Mouse (Mus musculus): ENCODE measurements around the gene Epb41. TPM values are rescaled to one million over a fixed set of nuclear protein-coding genes. Genes with fewer than 3 reads are reported as not detected.

Gene Epb41
- 21.6 and 26.1 TPM in 2 replicates for polyA plus RNA-seq (2012; rRNA removed)

DNA sequence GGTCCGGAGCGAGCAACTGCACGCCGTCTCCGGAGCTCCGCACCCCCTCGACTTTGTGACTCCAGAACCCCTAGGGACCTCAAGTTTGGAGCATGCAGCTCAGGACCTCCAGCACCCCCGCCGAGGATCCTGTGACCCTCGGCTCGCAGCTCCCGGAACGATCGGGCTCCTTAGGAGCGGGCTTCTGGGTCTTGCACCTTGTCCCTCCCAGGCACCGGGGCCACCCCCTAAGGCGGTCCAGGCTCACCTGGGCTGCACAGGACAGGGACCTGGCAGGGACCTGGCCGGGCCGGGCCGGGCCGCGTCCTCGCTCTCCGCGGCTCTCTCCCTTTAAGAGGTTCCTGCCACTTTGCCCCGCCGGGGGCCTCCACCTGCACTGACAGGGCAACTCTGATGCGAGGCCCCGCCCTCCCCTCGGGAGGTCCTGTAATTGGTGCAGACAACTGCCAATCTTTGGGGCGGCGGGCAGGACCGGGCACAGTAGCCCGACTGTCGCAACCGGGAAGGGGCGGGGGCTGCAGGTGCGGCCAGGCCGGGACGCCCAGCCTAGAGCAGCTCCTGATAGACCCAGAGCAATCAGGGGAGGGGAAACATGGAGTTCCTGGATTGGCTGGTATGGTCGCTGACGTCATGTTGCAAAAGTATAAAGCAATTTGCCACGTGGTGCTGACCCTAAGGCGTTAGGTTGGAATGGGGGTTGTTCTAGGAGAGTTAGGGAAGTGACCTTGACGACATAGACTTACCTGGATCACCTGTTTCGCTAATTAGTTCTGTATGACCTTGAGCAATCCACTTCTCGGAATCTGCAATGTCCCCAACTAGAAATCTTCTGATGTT, at the start of gene Epb41:
Epb41 (minus strand) TSS at position 389 of the 837 bp plus-strand sequence.
- DNase-seq (ENCODE audit: low read depth, low spot score) = peak; percentile 95
- 2% methylated on average over 47 of the region's 47 CpGs for WGBS

DNA sequence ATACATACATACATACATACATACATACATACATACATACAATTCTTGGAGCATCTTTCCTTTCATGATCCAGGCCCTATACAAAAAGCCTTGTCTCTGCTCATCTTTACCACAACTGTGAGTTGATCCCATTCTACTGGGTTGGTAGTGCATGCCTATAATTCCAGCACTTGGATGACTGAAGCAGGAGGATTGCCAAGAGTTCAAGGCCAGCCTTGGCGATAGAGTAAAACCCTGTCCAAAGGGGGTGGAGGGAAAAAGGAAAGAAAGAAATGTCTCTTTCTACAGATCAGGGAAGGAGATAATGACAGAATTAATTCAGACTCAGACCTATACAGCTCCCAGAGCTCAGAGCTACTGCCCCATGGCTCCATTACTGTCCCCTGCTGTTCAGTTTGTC, 48.0 kb upstream of the Epb41 start:
- no peak for DNase-seq (ENCODE audit: low read depth, low spot score)
- WGBS = 53% methylated on average over 1 of the region's 1 CpGs

DNA sequence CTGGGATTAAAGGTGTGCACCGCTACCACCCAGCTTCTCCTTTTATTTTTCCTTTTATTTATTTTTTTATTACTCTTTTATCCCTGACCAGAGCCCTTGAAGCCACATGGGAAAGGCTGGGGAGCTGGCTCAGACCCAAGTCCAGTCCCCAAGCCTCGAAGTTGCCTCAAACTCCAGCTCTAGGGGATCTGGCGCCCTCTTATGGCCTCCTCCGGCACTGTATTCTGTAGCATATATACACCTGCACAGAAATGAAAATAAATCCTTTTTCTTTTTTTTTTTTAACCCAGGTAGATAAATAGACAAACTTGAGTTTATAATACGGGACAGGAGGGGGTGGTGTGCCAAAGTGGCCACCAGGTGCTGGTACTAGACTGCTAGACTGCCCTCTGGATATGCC, 46.6 kb upstream of the Epb41 start:
- 79% methylated on average over 5 of the region's 5 CpGs for WGBS
- no peak for DNase-seq (ENCODE audit: low read depth, low spot score)

DNA sequence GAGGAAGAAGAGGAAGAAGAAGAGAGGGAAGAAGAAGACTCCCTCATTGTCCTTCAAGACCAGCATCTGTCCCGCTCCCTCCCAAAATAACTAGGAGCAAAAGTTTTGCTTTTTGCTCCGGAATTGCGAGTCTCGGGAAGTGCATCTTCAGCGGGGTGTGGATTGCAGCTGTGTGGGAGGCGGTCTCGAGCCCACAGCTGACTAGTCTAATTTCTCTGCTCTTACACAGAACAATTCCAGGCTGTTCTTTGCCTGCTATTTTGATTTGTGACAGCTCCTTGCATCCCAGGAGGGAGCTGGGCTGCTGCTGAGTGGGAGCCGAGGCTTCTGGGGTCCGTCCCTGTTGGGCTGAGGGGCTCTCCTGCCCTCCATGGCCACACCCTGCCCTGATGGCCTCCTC, 44.4 kb upstream of the Epb41 start:
- DNase-seq (ENCODE audit: low read depth, low spot score) = no peak

GRCm38 (mm10) chr4:132116315-132116714, 41.2 kb upstream of the Epb41 start:
- no peak for DNase-seq (ENCODE audit: low read depth, low spot score)
- 23% methylated on average over 4 of the region's 4 CpGs for WGBS

More for the DNA sequence above, 44.4 kb upstream of the Epb41 start:
- WGBS = 78% methylated on average over 9 of the region's 9 CpGs

DNA sequence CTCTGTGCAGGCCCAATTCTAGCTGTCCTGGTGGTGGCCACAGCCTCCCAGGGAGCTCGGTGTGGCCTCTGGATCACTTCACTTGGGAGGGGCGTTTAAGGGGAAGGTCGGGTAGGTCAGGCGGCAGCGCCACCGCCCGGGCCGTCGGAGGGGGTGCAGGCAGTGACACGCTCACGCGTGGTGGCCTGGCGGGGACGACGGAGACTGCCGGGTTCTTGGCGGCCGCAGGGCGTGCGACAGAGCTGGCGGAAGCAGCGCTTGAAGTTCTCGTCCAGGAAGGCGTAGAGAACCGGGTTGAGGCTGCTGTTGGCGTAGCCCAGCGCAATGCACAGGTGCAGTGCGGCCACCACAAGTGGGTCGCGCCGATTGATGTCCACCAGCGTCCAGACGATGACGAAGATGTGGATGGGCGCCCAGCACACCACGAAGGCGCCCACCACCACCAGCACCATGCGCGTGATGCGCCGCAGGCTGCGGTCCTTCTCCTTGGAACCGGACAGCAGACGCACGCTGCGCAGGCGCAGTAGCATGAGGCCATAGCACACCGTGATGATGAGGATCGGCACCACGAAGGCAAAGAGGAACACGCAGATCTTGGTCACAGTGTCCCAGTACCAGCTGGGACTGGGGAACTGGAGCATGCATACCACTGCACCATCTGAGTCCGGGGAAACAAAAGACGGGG, 38.4 kb upstream of the Epb41 start:
- DNase-seq (ENCODE audit: low read depth, low spot score) = no peak
- 53% methylated on average over 53 of the region's 53 CpGs for WGBS

DNA sequence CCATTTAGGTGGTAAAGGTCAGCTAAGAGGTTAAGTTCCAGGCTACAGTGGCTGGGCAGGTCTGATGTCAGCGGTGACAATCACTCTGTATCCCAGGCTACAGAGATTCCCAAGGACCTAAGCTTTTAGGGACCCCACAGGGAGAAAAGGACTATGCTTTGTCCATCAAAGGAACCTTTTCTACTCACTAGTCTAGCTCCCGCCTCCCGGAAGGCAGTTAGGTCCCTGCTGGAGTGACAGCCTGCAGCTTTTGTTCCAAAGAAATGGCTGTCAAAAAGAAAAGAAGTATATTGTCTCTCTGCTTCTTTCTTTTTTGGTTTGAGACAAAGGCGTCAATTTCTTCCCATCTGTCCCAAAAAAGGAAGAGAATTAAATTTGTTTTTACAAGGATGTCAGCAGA, 36.1 kb upstream of the Epb41 start:
- no peak for DNase-seq (ENCODE audit: low read depth, low spot score)
- WGBS = 76% methylated on average over 4 of the region's 4 CpGs

DNA sequence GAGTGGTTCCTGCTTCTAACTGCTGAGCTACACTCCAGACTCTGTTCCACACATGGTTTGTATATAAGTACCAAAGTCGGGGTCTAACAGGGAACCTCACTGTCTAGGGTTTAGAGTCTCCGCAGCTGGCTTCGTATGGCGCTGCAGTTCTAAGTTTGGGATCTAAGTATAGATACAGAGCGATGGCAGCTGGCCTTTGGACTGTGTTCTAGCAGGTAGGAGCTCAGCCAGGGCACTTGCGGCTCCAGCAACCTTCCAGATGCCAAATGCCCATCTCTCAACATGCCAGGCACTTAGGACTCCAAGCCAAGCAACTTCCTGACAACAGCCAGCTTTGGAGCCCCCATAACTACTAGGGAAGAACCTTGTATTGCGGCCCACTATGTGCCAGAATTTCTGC, 33.1 kb upstream of the Epb41 start:
- DNase-seq (ENCODE audit: low read depth, low spot score) = no peak
- WGBS = 88% methylated on average over 7 of the region's 7 CpGs

GRCm38 (mm10) chr4:132101152-132101551, 26.0 kb upstream of the Epb41 start:
- WGBS = 41% methylated on average over 3 of the region's 3 CpGs
- DNase-seq (ENCODE audit: low read depth, low spot score) = no peak

GRCm38 (mm10) chr4:132099548-132099947, 24.4 kb upstream of the Epb41 start:
- 85% methylated on average over 5 of the region's 5 CpGs for WGBS
- no peak for DNase-seq (ENCODE audit: low read depth, low spot score)

DNA sequence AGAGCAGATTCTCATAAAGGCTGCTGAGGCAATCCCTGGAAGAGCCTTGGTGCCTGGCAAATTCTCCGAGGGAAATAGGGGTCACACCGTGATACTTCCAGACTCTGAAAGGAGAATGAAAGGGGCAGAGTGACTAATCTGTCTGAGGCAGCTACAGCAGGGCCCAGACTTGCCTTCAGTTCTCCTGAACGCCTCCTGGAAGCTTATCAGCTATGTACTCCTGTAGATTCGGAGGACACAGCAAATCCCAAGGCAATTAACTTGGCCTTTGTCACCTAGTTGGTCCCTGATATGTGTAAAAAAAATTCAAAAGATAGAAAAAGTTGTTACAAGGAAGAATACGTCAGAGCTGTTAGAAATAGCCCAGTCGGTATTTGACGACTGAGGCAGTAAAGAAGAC, 19.9 kb upstream of the Epb41 start:
- 78% methylated on average over 7 of the region's 7 CpGs for WGBS
- DNase-seq (ENCODE audit: low read depth, low spot score) = no peak

GRCm38 (mm10) chr4:132093928-132094327, 18.8 kb upstream of the Epb41 start:
- 66% methylated on average over 5 of the region's 5 CpGs for WGBS
- no peak for DNase-seq (ENCODE audit: low read depth, low spot score)

DNA sequence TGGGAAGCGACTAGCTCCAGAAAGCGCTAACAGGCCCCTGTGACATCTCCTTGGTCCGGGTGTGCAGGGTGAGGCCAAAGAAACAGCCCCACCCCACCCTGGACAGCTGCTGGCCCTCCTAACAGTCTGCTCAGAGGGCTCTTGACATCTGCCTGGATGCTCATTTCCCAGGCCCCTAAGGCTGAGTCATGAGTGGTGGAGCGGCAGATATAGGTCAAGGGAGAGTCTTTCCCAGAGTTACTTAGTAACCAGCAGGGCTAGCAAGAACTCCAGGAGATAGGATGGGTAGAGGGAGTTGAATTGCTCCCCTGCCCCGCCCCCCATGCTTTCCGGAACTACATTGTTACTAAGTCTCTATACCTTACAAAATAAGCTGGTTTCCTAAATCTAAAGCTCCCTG, 18.0 kb upstream of the Epb41 start:
- WGBS = 25% methylated on average over 6 of the region's 6 CpGs
- no peak for DNase-seq (ENCODE audit: low read depth, low spot score)

GRCm38 (mm10) chr4:132088921-132089320, 13.8 kb upstream of the Epb41 start:
- WGBS = 14% methylated on average over 7 of the region's 7 CpGs
- DNase-seq (ENCODE audit: low read depth, low spot score) = no peak

- DNase-seq (ENCODE audit: low read depth, low spot score) = no peak
- 83% methylated on average over 7 of the region's 7 CpGs for WGBS
These were observed 10.0 kb upstream of the Epb41 start for GRCm38 (mm10) chr4:132085114-132085513.

- no peak for DNase-seq (ENCODE audit: low read depth, low spot score)
- 60% methylated on average over 4 of the region's 4 CpGs for WGBS
These were observed 5.4 kb upstream of the Epb41 start for GRCm38 (mm10) chr4:132080492-132080983.

- no peak for DNase-seq (ENCODE audit: low read depth, low spot score)
- 10% methylated on average over 19 of the region's 19 CpGs for WGBS
These were observed 4.6 kb upstream of the Epb41 start for GRCm38 (mm10) chr4:132079555-132080275.

DNA sequence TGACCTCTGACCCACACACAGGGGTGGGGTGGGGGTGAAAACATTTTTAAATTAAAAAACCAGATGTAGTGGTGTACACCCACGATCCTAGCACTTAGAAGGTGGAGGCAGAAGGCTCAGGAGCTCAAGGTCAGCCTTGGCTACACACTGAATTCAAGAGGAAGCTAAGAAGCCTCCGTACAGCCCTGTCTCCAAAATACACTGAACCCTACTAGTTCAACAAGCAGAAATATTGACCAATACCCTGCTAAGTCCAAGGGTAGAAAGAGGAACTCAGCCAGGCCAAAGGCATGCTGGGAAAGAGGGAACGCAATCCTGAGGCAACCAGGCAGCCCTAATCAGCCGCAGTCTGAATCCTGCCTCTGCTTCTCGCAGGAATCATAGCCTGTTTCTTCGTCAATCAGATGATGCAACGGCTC, 3.2 kb upstream of the Epb41 start:
- DNase-seq (ENCODE audit: low read depth, low spot score) = no peak
- 83% methylated on average over 7 of the region's 7 CpGs for WGBS

GRCm38 (mm10) chr4:132077445-132077844, 2.3 kb upstream of the Epb41 start:
- no peak for DNase-seq (ENCODE audit: low read depth, low spot score)
- 78% methylated on average over 7 of the region's 7 CpGs for WGBS
